Mouse (Mus musculus): ENCODE measurements around the gene Snurf.

Gene Snurf

DNA sequence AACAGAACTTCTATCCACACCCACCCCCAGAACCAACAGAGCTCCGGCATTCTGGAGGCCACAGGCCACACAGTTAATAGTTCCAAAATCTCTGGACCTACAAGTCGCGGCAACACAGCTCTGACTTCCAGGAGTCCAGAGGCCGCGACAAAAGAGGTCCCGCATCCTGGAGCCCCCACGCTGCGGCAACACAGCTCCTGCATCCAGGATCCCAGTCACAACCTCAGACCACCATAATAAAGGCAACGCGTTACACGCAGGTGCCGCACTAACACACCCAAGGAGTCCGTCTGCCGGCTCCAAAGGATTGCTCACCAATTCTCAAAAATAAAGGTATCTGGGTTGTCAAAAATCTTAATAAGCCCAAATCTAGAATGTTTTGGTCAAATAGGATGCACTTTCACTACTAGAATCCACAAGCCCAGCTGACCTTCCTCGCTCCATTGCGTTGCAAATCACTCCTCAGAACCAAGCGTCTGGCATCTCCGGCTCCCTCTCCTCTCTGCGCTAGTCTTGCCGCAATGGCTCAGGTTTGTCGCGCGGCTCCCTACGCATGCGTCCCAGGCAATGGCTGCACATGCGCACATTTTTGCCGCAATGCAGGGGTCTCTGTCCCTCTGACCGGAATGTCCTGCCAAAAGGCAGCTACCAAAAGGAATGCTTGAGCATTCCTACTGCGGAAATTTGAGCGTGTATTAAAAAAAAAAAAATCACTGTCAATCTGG lies at the start of gene Snurf, which contains the start of gene Gm38393:
TSS of gene Snurf (minus strand) at position 444 of the 725 bp plus-strand sequence.
TSS of gene Gm38393 (minus strand) at position 459 of the 725 bp plus-strand sequence.
- DNase-seq (ENCODE audit: low spot score in 2 of 2) = peak; percentile 64 to 71

GRCm38 (mm10) chr7:60047481-60048201 lies 42.8 kb upstream of the Snurf start:
- DNase-seq (ENCODE audit: low spot score in 2 of 2) = peak in 1 of 2 experiments; percentile 33

DNA sequence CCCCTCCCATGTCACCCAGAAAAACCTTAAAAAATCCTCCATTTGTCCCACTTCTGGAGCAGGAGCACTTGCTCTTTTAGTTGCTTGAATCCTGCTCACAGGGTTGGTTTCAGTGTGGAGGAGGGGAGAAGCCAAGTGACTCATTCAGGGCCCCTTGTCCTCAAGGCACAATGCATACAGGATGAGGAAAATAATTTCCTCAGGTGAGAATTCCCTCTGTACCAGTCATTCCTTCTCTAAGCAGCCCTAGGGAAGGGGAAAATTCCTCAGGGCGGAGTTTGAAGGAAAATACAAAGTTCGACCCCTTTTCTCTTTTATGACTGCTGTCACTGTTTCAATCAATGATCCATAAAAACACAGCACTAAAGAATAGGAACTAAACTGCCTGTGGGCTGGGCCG lies 8.3 kb upstream of the Snurf start:
- no peak for DNase-seq (ENCODE audit: low spot score in 2 of 2)

DNA sequence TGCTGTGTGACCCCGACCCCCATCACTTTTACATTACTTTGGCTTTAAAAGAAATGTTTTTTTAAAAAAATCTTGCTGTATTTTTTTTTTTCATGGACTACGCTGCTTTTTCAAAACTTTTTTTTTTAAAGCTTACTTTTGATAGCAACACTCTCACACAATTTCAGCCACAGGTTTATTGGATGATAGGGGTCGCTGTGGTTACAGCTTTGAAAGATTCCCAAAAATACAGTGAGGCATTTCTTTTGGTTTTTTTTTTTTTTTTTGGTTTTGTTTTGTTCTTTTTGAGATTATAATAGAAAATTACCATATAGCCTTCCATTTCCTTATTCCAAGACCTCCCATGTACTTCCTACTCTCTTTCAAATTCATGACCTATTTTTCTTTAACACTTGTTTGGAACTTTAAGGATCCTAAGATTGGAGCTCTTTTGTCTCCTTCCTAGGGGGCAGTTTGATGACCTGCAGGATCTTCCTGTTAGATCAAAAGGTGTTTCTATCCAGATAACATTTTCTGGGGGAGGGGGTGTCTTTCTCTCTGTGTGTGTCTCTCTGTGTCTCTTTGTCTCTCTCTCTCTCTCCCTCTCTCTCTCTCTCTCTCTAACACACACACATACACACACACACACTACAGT lies 3.0 kb upstream of the Snurf start:
- DNase-seq (ENCODE audit: low spot score in 2 of 2) = no peak

GRCm38 (mm10) chr7:60006262-60006661 lies 1.4 kb upstream of the Snurf start:
- no peak for DNase-seq (ENCODE audit: low spot score in 2 of 2)

DNA sequence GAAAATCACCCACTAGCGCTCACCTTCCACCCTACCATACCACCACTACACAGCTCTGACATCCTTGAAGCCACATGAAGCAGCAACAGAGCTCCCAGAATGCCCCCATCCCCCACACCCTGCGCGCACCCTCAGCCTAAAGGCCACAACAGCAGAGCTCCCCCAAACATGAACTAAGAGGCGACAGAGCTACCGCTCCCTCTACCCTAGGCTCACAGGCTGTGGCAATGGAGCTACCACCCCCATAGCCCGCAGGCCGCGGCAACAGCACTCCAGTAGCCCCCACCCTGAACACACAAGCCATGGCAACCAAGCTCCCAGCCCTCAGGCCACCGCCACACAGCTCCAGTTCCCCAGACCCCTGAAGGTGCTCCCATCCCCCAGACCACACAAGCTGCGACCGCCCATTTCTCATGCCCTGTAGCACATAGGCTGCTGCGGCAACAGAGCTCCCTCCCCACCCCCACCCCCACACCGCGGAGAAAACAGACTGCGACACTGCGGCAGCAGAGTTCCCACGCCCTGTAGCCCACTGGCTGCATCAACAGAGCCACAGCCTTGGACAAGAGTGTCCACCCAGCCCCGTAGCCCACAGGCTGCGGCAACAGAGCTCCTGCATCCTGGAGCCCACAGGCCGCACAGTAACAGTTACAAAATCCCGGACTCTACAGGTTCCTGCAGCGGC lies 786 bp downstream of the Snurf start:
- peak; percentile 19 to 50 for DNase-seq (ENCODE audit: low spot score in 2 of 2)

DNA sequence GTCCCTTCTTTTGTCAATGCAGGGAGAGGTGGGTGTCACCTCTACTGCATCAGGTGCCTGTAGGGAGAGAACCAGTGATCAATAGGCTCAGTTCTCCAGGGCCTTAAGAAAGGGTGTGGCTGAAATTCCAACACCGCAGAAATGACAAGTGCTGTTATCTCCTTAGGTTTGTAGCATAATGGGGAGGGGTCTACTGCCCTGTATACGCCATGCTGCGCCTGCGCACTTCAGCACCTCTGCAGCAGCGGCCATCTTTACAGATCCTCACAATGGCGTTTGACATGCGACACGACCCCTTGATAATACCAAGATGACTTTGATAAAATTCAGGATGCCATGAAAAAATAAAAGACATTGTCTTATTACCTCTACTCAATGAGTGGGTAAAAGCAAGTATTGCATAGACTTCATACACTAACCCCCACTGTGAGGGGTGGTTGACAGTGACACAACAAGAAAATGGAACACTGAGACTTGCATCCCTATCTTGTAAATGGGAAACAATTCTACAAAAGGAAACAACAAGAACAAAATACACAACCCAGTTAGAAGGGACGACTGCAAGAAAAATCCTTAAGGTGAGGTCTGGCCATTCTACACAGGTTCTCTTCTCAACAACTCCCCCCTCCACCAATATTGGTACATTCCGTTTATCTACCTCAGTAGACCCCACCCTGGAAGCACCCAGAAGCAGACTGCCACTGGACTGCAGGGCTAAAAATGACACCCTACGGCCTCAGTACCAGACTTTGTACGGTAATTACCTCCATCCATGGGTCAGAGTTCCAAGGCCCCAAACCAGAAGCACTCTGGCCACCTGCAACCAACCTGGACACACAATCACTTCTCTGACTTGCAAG lies 1.6 kb downstream of the Snurf start:
- peak in 1 of 2 experiments; percentile 28 for DNase-seq (ENCODE audit: low spot score in 2 of 2)

DNA sequence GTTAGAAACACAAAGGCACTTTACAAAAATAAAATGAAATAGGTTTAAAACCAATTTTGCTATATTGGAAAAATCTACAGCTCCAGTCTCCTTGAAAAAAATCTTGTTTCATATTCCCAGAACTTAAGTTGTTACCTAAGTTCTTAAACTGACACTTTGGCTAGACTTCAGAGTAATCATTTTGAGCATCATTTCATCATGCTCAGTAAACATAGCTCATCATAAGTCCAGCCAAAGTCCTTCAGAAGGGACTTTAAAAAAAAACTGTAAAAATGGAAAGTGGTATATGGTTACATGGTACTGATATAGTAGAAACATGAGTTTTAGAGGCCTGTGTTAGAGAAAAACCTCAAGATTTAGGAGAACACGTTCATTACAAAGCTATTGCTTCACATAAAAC lies 26.2 kb downstream of the Snurf start:
- DNase-seq (ENCODE audit: low spot score in 2 of 2) = no peak
